7 mouse cellular contexts compared by ENCODE assay signal in the genomic region with DNA sequence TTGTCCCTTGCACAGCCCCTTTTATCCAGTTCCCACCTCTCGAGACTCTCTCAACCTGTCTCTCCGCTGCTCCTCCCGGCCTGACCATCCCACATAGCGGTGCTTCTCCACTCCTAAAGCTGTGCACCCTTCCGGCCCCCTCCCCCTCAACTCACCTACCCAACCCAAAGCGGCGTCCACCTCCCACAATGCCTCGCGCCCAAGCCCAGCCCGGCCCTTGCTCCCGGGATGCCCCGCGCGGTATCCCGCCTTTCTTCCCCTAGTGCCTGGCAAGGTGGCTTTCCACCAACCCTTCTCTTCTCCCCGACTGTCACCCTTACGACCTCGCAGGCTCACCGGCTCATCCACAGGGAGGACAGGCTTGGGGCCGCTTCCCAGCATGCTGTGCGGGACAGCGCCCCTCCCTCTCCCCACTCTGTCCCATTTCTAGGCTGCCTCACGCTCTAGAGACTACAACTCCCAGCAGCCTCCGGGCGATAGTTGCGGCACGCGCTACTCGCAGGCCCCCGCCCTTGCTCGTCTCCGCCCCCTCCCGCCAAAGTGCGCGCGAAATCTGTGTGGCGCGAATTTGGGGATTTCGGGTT. TPM values are rescaled to one million over a fixed set of nuclear protein-coding genes. Genes with fewer than 3 reads are reported as not detected.
A peak's percentile ranks its signal among the peaks of the same experiment; 100 is the strongest.
DNase-seq lines count a peak whose midpoint lies in the region; ATAC-seq lines count a peak whose summit lies in the region.

A gene (minus strand): TSS at position 414 of the 584 bp plus-strand sequence.

- peak within 1 kb of the TSS; percentile 59 for H3K4me2 ChIP-seq in embryonic facial prominence, embryonic 12.5 days (replicated peaks)
- H3K4me2 ChIP-seq in limb, embryonic 11.5 days (ENCODE audit: low read depth, severe bottlenecking) = peak within 1 kb of the TSS; percentile 76
- peak within 1 kb of the TSS; percentile 72 for H3K4me2 ChIP-seq in midbrain, embryonic 14.5 days (ENCODE audit: low read length)

- H3K9ac ChIP-seq in embryonic facial prominence, embryonic 12.5 days = peak within 1 kb of the TSS; percentile 75
- H3K9ac ChIP-seq in limb, embryonic 11.5 days (ENCODE audit: low read length) = peak within 1 kb of the TSS; percentile 78
- peak within 1 kb of the TSS; percentile 78 for H3K9ac ChIP-seq in midbrain, embryonic 14.5 days (replicated peaks; ENCODE audit: low read length)

- H3K4me3 ChIP-seq in embryonic facial prominence, embryonic 12.5 days = peak within 1 kb of the TSS; percentile 64
- H3K4me3 ChIP-seq in limb, embryonic 11.5 days (ENCODE audit: low read depth, low read length) = peak within 1 kb of the TSS; percentile 52
- H3K4me3 ChIP-seq in midbrain, embryonic 14.5 days (replicated peaks; ENCODE audit: low read depth, low read length) = peak within 1 kb of the TSS; percentile 67

- DNase-seq in adrenal gland, postnatal 25 days = peak; percentile 90
- DNase-seq in heart, adult 11 months = peak; percentile 99
- DNase-seq in kidney, adult 18-20 months = peak; percentile 96
- peak; percentile 95 for DNase-seq in limb, embryonic 11.5 days (ENCODE audit: low spot score)
- DNase-seq in midbrain, embryonic 14.5 days = peak; percentile 97
- peak; percentile 85 to 93 for DNase-seq in spleen, adult 18-20 months

- H3K36me3 ChIP-seq in embryonic facial prominence, embryonic 12.5 days = peaks cover 49% of the 10 kb centered on the region
- peaks cover 13% of the 10 kb centered on the region for H3K36me3 ChIP-seq in limb, embryonic 11.5 days (ENCODE audit: control insufficient read depth, insufficient read depth, low read length)
- H3K36me3 ChIP-seq in midbrain, embryonic 14.5 days (ENCODE audit: control insufficient read depth, insufficient read depth, low read length) = peaks cover 38% of the 10 kb centered on the region

- H3K4me1 ChIP-seq in embryonic facial prominence, embryonic 12.5 days = peaks cover 7% of the 10 kb centered on the region; the same call in 1 of the 2 replicates
- H3K4me1 ChIP-seq in limb, embryonic 11.5 days (ENCODE audit: control insufficient read depth, insufficient read depth, low read length) = no peaks in the 10 kb centered on the region
- H3K4me1 ChIP-seq in midbrain, embryonic 14.5 days (ENCODE audit: control insufficient read depth, insufficient read depth, low read length) = peaks cover 3% of the 10 kb centered on the region; the same call in 1 of the 2 replicates

- WGBS in embryonic facial prominence, embryonic 12.5 days = under 1% methylated on average over 39 of the region's 39 CpGs
- WGBS in limb, embryonic 11.5 days = under 1% methylated on average over 38 of the region's 39 CpGs
- WGBS in midbrain, embryonic 14.5 days = under 1% methylated on average over 39 of the region's 39 CpGs

- H3K27me3 ChIP-seq in embryonic facial prominence, embryonic 12.5 days = no peaks in the 10 kb centered on the region
- no peaks in the 10 kb centered on the region for H3K27me3 ChIP-seq in limb, embryonic 11.5 days (ENCODE audit: control insufficient read depth, insufficient read depth, low read length)
- H3K27me3 ChIP-seq in midbrain, embryonic 14.5 days (ENCODE audit: control insufficient read depth, insufficient read depth, low read length) = no peaks in the 10 kb centered on the region

- peaks cover 3% of the 10 kb centered on the region; the same call in 1 of the 2 replicates for H3K9me3 ChIP-seq in embryonic facial prominence, embryonic 12.5 days
- H3K9me3 ChIP-seq in limb, embryonic 11.5 days (ENCODE audit: control insufficient read depth, low read length) = no peaks in the 10 kb centered on the region
- no peaks in the 10 kb centered on the region for H3K9me3 ChIP-seq in midbrain, embryonic 14.5 days (ENCODE audit: control insufficient read depth, low read length)

- peak; percentile 98 for ATAC-seq in embryonic facial prominence, embryonic 12.5 days (ENCODE audit: insufficient number of reproducible peaks, insufficient read depth, low FRiP score, low TSS enrichment)
- ATAC-seq in limb, embryonic 11.5 days (ENCODE audit: insufficient number of reproducible peaks, low FRiP score, low TSS enrichment, low read depth) = peak; percentile 98
- ATAC-seq in midbrain, embryonic 14.5 days (ENCODE audit: low FRiP score, low TSS enrichment) = peak; percentile 97

- peak within 1 kb of the TSS; percentile 87 for H3K27ac ChIP-seq in embryonic facial prominence, embryonic 12.5 days
- H3K27ac ChIP-seq in limb, embryonic 11.5 days (replicated peaks; ENCODE audit: low read depth, low read length) = peak within 1 kb of the TSS; percentile 62; the same call in 1 of the 2 replicates
- H3K27ac ChIP-seq in midbrain, embryonic 14.5 days (replicated peaks; ENCODE audit: low read depth, low read length) = peak within 1 kb of the TSS; percentile 92

RNA-seq across cellular contexts. Expression of the gene that starts here (rescaled TPM):
- total RNA-seq in adrenal gland, postnatal 25 days (2021) = 13.2 and 14.5 TPM in 2 replicates
- polyA plus RNA-seq in embryonic facial prominence, embryonic 12.5 days (2016; fragmentation: Nextera tagmentation; extraction: Ambion mirVana) = 14.2 and 15.8 TPM in 2 replicates
- polyA plus RNA-seq in limb, embryonic 11.5 days (2014; fragmentation: Nextera tagmentation; extraction: Ambion mirVana) = 5.1 and 5.8 TPM in 2 replicates
- polyA plus RNA-seq in midbrain, embryonic 14.5 days (2014; fragmentation: Nextera tagmentation; extraction: Ambion mirVana) = 5.4 and 7.0 TPM in 2 replicates

Comparison
In these comparisons a context has a peak if more than half of its experiments do, and no peak if none do; other contexts are left out.
1. Peak in every context shown above with its lines: DNase-seq, ATAC-seq, H3K4me3 ChIP-seq and H3K27ac ChIP-seq.